Mouse (Mus musculus) neural tube, embryonic 11.5 days (tissue): ENCODE data around the gene Armh3. TPM values are rescaled to one million over a fixed set of nuclear protein-coding genes. Genes with fewer than 3 reads are reported as not detected.
"Not testable (repeated sequence)": the region's sequence is repeated elsewhere in the genome, so short reads cannot be mapped to it uniquely, and the experiment has no call there.

Experiments used
- ATAC-seq: fragments of 200-750 bp; cut with Nextera tagmentation; 2 replicates; pipeline ENCODE4 v1.8.0; 2017; ENCODE audit warnings: moderate number of reproducible peaks, mild to moderate bottlenecking, moderate TSS enrichment, moderate library complexity; ENCODE audit not compliant: insufficient read depth, low FRiP score, low TSS enrichment
- DNase-seq: peaks from one replicate; pipeline ENCODE4 v3.0.0-alpha.2; 2015; ENCODE audit warnings: low spot score
- H3K27ac ChIP-seq: fragments of 300-500 bp; sonication (generic); 2 replicates; pipeline ENCODE4 v1.5.1; 2014; ENCODE audit warnings: low read depth, mild to moderate bottlenecking, low read length
- H3K27me3 ChIP-seq: fragments of 300-500 bp; sonication (generic); 2 replicates; pipeline ENCODE4 v1.6.1; 2014; ENCODE audit warnings: mild to moderate bottlenecking, low read length, mixed read lengths; ENCODE audit not compliant: control insufficient read depth, insufficient read depth
- H3K36me3 ChIP-seq: fragments of 300-500 bp; sonication (generic); 2 replicates; pipeline ENCODE4 v1.6.1; 2014; ENCODE audit warnings: mild to moderate bottlenecking, low read length, moderate library complexity, mixed read lengths; ENCODE audit not compliant: control insufficient read depth, insufficient read depth
- H3K4me1 ChIP-seq: fragments of 300-500 bp; sonication (generic); 2 replicates; pipeline ENCODE4 v1.6.1; 2014; ENCODE audit warnings: low read length, mixed read lengths; ENCODE audit not compliant: control insufficient read depth, insufficient read depth
- H3K4me2 ChIP-seq: fragments of 300-500 bp; sonication (generic); 2 replicates; pipeline ENCODE4 v1.6.1; 2014; ENCODE audit warnings: low read depth, mild to moderate bottlenecking, moderate library complexity
- H3K4me3 ChIP-seq: fragments of 300-500 bp; sonication (generic); 2 replicates; pipeline ENCODE4 v1.5.1; 2014; ENCODE audit warnings: low read depth, low read length
- H3K9ac ChIP-seq: fragments of 300-500 bp; sonication (generic); 2 replicates; pipeline ENCODE4 v1.6.1; 2014; ENCODE audit warnings: mild to moderate bottlenecking, low read length
- H3K9me3 ChIP-seq: fragments of 300-500 bp; sonication (generic); 2 replicates; pipeline ENCODE4 v1.6.1; 2016; ENCODE audit warnings: low read length; ENCODE audit not compliant: control insufficient read depth
- WGBS: fragments of 180-500 bp; shearing (Covaris S2); extraction: QIAGEN DNeasy Blood & Tissue Kit; methylation state at CpG from one replicate; pipeline ENCODE4 v1.1.7; 2014; 5-methylcytosine and 5-hydroxymethylcytosine counted together
- polyA plus RNA-seq: library from polyadenylated mRNA; unstranded; fragments of >200 nt; fragmentation: Nextera tagmentation; extraction: Ambion mirVana; gene quantifications from 2 replicates; pipeline ENCODE4 v1.2.1, GENCODE M21; 2014

Armh3 gene
- polyA plus RNA-seq, 1 experiment from 2014 or later, result 17.9 TPM

- Histone ChIP-seq H3K4me2 (no peak overlapping the region), H3K9me3 (no peaks in the 10 kb centered on the region), H3K27me3 (peaks cover 7% of the 10 kb centered on the region; the same call in 1 of the 2 replicates), H3K27ac (no peak overlapping the region), H3K4me3 (no peak overlapping the region), H3K9ac (no peak overlapping the region), H3K36me3 (no peaks in the 10 kb centered on the region), H3K4me1 (peaks cover 14% of the 10 kb centered on the region)
- DNase-seq, result peak; percentile 38
- WGBS, result 47% methylated on average over 12 of the region's 12 CpGs
- ATAC-seq, result no peak
These were observed 187.1 kb downstream of the Armh3 start for GRCm38 (mm10) chr19:45811028-45811674.

DNA sequence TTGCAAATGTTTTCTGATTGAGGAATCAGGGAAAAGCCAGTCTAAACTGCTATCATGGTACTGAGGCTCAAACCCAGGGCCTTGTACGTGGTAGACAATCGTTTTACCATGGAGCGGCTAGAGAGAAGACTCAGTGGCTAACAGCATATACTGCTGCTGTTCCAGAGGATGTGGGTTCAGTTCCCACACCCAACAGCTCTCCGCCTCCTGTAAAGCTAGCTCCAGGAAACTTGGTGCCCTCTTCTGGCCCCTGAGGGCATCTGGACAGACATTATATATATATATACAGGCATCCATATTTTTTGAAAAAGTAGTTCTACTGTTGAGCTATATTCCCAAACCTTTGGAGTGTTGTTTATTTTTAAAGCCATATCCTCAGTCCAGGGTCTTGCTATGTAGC, 190.6 kb downstream of the Armh3 start:
- Histone ChIP-seq H3K9me3 (no peaks in the 10 kb centered on the region), H3K36me3 (no peaks in the 10 kb centered on the region), H3K27me3 (no peaks in the 10 kb centered on the region), H3K27ac (no peak overlapping the region), H3K9ac (no peak overlapping the region), H3K4me1 (peaks cover 4% of the 10 kb centered on the region; the same call in 1 of the 2 replicates), H3K4me2 (no peak overlapping the region), H3K4me3 (no peak overlapping the region)
- WGBS, result 94% methylated on average over 4 of the region's 4 CpGs
- DNase-seq (no peak), ATAC-seq (no peak)

DNA sequence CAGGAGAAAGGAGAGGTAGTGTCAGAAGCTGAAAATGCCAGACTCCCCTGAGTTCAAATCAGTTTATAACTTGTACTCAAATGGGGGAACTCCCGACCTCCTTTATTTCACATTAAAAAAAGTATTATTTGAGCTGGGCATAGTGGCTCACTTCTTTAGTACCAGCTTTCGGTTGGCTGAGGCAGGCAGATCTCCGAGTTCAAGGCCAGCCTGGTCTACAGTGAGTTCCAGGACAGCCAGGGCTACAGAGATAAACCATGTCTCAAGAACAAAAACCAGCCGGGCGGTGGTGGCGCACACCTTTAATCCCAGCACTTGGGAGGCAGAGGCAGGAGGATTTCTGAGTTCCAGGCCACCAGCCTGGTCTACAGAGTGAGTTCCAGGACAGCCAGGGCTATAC, 192.5 kb downstream of the Armh3 start:
- H3K4me1 ChIP-seq, H3K36me3 ChIP-seq, H3K4me3 ChIP-seq, DNase-seq, ATAC-seq, H3K9me3 ChIP-seq, H3K9ac ChIP-seq, H3K4me2 ChIP-seq, H3K27ac ChIP-seq, H3K27me3 ChIP-seq: not testable (repeated sequence)
- WGBS, result 94% methylated on average over 6 of the region's 6 CpGs

DNA sequence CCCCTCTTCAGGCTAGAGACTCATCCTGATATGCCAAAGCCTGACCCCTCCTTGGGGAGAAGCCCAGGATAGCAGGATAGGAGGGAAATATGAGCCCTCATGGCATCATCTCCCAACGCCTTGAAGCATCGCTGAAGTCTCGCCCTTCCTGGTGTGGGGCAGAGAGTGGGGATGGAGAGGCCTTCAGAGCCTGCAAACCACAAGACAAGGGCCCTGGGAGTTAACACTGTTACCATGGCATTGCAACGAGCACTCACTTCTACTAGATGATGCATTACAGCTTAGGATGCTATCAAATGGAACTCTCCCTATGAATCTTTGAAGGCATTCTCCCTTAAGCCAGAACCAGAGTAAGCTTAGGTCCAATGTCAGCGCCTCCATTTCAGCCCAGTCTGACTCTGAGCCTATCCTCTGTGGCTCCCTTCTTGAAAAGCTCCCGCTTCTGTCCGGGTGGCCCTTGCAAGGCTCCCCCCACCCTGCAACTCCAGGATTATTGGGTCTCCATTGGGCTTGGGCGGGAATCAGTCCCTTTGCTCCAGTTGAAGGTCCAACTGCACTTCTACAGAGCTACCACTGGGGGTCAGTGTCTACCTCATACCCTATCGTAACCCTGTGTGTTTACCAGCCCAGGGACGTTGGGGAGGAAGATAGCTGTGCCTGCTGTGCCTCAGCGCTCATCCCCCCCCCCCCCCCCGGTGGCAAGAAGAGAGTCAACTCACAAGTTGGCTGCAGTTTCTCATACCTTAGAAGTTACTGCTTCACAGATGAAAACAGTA, 193.5 kb downstream of the Armh3 start:
- Histone ChIP-seq H3K4me3 (no peak overlapping the region), H3K9me3 (no peaks in the 10 kb centered on the region), H3K36me3 (no peaks in the 10 kb centered on the region), H3K27ac (no peak overlapping the region), H3K4me2 (no peak overlapping the region), H3K4me1 (no peaks in the 10 kb centered on the region), H3K27me3 (no peaks in the 10 kb centered on the region), H3K9ac (no peak overlapping the region)
- ATAC-seq (no peak), DNase-seq (peak; percentile 37)
- 20% methylated on average over 12 of the region's 12 CpGs for WGBS

- H3K4me1 ChIP-seq, result no peaks in the 10 kb centered on the region
- H3K4me2 ChIP-seq, result no peak overlapping the region
- H3K9me3 ChIP-seq, result no peaks in the 10 kb centered on the region
- no peak overlapping the region for H3K27ac ChIP-seq
- no peak overlapping the region for H3K9ac ChIP-seq
- no peaks in the 10 kb centered on the region for H3K27me3 ChIP-seq
- WGBS, result 26% methylated on average over 4 of the region's 4 CpGs
- DNase-seq (no peak), ATAC-seq (no peak)
- H3K36me3 ChIP-seq, result no peaks in the 10 kb centered on the region
- H3K4me3 ChIP-seq, result no peak overlapping the region
These were observed 194.9 kb downstream of the Armh3 start for GRCm38 (mm10) chr19:45803408-45803807.

- Histone ChIP-seq H3K4me3 (no peak overlapping the region), H3K4me2 (no peak overlapping the region), H3K27ac (no peak overlapping the region), H3K4me1 (no peaks in the 10 kb centered on the region), H3K36me3 (no peaks in the 10 kb centered on the region), H3K9me3 (no peaks in the 10 kb centered on the region), H3K27me3 (no peaks in the 10 kb centered on the region), H3K9ac (no peak overlapping the region)
- ATAC-seq, result no peak
- WGBS, result 78% methylated on average over 4 of the region's 4 CpGs
- DNase-seq, result no peak
These were observed 195.6 kb downstream of the Armh3 start for GRCm38 (mm10) chr19:45802702-45803101.

DNA sequence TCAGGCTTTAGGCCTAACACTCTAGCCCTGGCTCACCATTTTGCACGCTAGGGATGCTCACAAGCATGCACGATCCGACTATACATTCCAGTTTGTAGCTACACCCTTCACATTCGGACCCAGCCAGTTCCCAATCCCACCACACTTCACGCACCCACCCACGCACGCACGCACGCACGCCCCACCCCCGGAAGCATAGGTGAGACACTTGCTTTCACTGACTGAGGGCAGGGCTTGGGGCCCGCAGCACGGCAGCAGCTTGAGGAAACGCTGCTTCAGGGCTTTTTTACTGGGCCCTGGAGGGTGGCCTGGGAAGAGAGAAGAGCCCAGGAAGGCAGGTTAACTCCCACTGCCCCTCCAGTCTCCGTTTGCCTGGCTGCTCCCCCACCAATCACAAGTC, 201.4 kb downstream of the Armh3 start:
- 75% methylated on average over 15 of the region's 15 CpGs for WGBS
- no peak overlapping the region for H3K27ac ChIP-seq
- no peak overlapping the region for H3K4me3 ChIP-seq
- no peaks in the 10 kb centered on the region for H3K36me3 ChIP-seq
- no peak overlapping the region for H3K9ac ChIP-seq
- H3K4me2 ChIP-seq, result no peak overlapping the region
- no peaks in the 10 kb centered on the region for H3K27me3 ChIP-seq
- no peaks in the 10 kb centered on the region for H3K9me3 ChIP-seq
- H3K4me1 ChIP-seq, result no peaks in the 10 kb centered on the region
- ATAC-seq, result no peak
- no peak for DNase-seq

DNA sequence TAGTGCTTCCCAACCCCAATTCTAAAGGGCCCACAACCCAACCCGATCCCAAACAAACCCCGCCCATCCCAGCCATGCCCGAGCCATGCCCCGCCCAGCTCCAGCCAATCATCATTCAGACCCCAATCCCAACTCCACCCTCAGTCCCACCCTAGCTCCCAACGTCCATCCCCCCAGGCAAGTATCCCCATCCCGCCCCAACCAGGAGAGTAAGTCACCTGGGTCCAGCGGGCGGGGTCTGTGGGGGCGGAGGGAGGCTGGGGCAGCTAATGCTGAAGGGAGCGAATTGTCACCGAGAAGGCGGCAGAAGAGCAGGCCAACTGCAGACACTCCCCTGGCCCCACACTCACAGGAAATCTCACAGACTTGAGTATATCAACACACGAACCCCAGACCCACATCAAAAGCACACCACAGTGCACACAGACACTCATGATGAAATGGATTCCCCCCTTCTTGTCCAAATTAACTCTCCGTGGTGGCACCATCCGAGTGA, 202.2 kb downstream of the Armh3 start:
- Histone ChIP-seq H3K4me3 (no peak overlapping the region), H3K9ac (no peak overlapping the region), H3K4me1 (no peaks in the 10 kb centered on the region), H3K9me3 (no peaks in the 10 kb centered on the region), H3K4me2 (peak overlapping the region; percentile 34), H3K27me3 (no peaks in the 10 kb centered on the region), H3K36me3 (no peaks in the 10 kb centered on the region), H3K27ac (no peak overlapping the region)
- 8% methylated on average over 15 of the region's 15 CpGs for WGBS
- no peak for ATAC-seq
- no peak for DNase-seq
